Mouse (Mus musculus) frontal cortex, postnatal 36 days (tissue): ENCODE data around the gene Dld.

Experiments used
- DNase-seq, 2 experiments: peaks; one replicate each; pipeline ENCODE4 v3.0.0; 2022; ENCODE audit warnings: low spot score in 2 of 2

The Dld gene

DNA sequence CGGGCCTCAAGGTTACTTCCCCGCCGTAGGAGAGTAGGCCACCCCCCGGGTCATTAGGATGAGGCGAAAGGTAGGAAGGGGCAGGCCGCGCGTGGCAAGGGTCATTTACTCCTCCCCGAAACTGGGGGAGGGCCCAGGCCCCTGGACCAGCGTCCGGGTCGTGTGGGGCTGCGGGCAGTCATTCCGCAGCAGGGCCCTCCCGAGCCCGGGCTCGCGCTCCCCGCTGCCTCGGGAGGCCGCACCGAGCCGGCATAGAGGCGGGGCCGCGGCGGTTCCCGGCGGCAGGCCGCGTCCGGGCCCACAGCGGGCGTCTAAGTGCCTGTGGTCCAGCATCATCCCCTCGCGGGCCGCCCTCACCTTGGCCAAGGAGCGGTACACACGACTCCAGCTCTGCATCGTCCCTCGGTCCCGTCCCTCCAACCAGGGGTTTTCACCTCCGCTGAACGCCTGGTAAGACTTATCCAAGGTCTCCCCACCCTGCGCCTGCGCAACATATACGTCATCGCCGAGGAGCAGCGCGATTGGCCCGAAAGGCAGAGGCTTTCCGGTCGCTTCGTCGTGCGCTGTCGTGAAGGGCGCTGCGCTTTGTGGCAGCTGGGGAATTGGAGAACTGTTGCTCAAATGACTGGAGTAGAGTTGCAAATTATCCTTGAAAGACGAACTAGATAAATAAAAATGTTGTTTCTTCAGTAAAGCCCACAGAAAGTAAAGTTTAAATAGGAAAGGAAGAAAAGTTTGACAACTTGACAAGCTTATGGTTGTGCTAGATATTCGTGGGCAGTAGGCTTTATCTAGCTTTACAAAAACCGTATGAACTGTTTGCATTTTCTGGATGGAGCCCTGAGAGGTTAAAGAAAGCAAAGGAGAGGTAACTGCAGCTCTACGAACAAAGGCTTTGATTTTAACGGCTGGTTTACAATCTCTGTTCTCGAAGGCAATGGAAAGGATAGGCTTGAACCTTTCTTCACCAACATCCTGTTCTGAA, at the start of gene Dld:
Gene Dld (minus strand): TSS at position 510 of the 985 bp plus-strand sequence.
- peak; percentile 96 for DNase-seq

DNA sequence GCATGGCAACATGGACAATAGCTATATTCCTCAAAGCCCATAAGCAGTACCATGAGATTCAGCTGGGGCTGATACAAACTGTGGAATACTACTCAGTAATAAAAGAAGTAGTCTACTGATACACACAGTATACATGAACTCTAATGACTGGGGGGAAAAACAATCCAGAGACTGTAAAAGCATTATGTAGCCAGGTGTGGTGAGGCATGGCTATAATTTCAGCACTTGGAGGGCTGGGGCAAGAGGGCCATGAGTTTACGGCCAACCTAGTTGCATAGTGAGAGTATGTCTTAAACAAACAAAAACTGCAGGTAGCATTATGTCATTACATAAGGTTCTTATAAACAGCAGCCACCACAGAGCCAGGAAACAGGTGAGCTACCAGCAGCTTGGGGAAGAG, 49.6 kb upstream of the Dld start:
- no peak for DNase-seq

DNA sequence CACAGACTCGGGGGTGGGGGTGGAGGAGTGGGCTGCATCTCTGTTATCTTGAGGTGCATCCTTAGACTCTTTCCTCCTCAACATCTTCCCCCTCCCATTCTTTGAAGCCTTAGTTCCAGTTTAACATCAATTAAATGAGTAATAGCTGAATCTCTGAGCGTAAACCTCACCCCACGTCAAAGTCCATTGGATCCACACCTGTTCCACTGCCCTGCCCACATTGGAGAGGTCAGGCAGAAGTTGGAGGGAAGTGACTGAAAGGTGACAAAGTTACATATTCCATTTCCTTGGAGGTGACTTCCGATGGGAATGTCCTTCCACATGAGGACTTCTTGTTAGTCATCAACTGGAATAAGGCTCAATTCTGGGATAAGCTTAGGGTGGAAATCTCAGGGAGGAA, 46.5 kb upstream of the Dld start:
- no peak for DNase-seq

DNA sequence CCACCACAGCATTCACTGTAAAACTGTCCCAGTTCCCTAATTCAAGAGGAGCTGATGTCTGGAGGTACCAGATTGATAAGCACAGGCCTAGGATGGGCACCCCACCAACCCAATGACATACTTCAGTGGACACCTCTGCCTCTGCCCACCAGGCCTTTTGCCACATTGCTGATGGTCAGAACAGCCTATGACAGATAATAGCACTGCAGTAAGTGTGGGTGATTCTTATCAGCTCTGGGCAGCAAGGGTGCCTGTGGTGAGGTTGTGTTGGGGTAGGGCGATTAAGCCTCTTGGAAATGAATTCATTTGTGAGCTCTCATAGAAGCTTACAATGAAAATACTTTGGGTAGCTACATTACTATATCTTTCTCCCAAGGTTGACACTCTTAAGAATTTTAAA, 44.6 kb upstream of the Dld start:
- no peak for DNase-seq

DNA sequence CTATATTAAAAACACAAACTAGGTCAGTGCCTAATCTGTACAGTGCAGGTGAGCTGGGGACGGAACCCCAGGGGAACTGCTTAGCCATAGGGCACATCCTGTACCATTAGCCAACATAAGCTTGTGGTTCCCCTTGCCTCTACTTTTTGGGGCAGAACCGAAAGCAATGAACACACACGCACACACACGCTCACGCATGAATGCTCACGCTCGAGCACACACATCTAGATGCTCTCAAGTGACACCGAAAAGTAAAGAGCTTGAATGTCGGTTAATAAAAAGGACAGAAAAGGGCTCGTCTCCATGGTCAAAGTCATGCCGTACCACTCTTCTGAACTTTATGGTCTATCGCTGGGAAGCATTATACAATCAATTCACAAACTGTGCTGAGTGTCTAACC, 40.4 kb upstream of the Dld start:
- DNase-seq = no peak

DNA sequence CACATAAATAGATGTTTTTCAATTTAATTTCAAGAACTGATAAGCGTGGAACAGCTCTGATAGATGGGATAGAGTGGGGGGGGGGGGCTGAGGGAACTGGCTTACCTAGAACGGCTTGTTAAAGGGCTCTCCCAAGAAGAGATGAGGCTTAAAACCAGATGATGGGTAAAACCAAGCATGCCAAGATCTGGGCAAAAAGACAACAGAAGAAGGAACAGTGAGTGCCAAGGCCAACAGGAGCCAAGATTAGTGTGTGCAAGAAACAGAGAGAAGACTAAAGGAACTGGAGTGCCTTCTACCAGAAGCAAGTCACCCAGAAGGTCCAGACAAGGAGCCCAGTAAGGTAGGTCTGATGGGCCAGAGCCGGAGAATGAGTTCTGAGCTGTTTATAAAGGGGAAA, 39.3 kb upstream of the Dld start, which contains the start of gene Slc26a3:
Gene Slc26a3 (plus strand): TSS at position 301 of the 400 bp plus-strand sequence.
- no peak for DNase-seq

DNA sequence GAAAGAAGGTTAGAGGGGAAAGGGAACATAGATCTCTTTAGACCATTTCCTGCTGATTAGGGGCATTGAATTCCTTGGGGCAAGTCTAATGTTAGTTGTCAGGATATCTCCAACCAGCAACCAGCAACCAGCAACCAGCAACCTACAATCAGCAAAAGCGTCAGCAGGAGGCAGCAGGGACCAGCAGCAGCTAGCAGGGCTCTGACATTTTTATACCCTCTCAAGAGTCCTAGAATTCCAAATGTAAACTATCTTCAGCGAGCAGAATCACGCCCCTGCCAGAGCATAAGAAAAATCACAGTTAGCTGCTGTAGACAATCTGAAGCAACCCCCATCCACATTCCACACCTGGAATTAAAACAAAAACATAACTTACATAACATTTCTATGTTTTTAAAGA, 36.0 kb upstream of the Dld start:
- no peak for DNase-seq

DNA sequence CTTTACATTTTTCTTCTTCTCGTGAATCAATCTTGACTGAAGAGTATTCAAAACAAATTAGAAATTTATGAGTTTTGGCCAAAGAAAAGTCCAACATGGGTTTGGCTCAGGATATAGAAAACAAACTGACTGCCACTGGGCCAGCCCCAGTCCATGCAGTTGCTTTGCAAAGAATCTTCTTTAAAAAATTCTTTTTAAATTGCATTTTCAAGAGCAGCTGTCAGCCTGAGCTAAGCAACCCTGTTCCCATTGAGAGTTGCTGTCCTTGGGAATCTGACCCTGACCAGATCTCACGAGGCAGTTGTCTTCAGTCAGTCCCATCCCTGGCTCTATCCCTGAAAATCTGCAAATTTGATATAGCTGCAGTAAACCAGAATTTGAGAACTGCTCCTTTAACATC, 31.2 kb upstream of the Dld start:
- DNase-seq = no peak

DNA sequence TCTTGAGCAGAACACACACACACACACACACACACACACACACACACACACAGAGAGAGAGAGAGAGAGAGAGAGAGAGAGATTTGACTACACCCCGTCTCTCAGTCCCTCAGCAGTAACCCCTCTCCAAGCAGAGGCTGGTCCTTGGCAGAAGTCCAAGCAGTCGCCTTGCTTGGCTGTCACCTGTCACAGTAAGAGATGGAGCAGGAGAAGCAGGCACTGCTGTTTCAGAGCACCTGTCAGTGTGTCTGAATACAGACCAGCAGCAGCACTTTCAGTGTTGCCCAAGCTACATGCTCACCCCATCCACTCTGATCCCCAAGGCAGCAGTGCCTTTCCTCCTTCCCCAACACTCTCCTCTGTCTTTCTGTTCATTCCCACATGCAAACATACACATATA, 29.6 kb upstream of the Dld start:
- peak in 1 of 2 experiments; percentile 7 for DNase-seq

DNA sequence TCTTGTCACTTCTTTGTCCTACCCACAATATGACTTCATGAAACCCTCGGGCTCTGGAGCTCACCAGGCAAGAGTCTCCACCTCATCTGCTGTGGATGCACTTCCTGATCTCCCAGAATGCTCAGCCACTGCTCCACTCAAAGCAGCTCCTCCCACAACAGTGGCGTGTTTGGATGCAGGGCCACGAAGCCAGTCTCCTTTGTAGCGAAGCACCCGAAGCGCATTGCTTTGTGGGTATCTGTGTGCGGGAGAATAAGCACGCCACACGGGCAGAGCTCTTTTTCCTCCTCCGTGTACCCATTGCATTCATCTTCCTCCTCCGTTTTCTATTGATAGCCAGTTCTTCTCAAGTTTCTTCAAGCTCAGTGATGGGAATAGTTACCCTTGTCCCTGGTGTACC, 26.0 kb upstream of the Dld start:
- DNase-seq = no peak

DNA sequence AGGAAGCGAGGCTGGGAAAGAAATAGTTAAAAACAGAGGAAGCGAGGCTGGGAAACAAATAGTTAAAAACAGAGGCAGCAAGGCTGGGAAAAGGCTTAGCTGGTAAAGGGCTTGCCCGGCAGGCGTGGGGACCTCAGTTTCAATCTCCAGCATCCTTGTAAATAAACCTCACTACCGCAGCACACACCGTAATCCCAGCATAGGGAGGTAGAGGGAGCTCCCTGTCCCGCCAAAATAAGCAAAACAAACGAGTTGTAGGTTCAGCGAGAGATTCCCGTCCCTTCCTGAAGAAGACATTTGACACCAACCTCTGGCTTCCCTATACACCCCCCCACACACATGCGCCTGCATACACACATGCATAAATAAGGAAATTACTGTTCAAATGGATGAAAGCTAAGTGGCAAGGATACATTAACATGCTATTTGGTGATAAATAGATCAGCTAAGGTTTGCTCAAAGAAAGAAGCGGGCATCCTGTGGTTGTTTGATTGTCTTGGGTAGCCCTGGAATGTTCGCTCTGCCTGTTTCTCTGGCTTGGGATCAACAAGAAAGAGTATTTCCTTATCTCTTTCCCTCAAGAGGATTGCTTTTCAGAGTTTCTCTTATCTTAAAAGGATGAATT, 25.2 kb upstream of the Dld start:
- DNase-seq = peak; percentile 5 to 6

DNA sequence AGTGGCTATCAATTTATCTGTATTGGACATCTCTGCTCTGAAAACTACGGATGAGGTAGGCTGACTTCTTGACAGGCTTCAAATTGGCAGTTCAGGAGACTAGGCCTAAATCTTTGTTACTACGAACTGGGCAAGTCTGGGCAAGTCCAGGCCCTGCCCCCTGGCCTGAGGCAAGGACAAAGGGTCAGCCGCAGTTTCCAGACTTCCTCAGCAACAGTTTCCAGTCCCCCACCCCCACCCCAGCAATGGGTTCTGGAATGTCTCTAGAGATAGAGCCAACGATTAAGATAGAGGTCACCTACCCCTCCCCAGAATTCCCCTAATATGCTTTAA, 24.0 kb upstream of the Dld start:
- DNase-seq = no peak

DNA sequence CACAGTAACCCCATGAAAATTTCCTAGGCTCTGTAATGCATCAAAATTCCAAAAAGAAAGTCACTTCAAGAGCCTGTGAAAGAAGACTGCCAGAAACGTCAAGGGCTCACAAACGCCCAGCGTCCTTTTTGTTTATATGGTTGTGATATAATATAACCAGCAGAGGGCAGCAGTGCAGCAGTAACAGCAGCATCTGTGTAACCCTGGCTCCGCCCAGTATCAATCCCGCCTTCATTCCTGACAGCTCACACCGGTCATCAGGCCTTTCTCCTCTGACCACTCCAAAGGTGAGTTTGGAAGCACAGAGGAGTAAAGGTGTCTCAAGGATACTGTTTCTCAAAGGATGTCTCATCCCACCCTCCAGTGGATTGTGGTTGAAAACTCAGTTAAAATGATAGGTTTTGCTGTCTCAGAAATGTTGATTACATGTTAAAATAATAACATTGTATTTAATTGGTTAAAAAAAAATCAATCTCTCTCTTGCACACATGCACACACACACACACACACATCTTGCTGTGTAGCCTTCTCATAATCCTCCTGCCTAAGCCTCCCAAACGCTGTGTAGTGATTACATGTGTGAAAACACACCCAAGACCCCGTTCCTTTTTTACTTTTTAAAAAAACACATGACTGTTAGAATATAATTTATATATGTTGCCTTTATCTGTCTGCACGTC, 23.5 kb upstream of the Dld start:
- DNase-seq = peak; percentile 55 to 74

DNA sequence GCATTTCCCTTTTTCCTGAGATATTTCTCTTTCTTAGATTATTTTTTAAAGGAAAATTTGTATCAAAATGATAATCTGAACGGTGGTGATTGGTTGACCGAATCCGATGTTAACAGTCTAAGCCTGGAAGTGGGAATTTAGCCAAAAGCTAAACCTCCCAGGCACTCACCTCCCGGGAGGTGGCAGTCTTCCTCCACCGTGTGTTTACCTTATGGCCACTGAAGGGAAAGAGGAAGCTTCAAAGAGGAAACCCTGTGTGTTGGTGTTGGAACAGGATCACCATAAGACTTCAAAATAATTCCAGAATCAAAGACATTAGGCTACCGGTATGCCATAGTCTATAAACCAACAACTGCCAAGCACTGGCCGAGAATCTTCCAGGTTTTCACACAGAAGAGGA, 18.4 kb upstream of the Dld start:
- DNase-seq = no peak

DNA sequence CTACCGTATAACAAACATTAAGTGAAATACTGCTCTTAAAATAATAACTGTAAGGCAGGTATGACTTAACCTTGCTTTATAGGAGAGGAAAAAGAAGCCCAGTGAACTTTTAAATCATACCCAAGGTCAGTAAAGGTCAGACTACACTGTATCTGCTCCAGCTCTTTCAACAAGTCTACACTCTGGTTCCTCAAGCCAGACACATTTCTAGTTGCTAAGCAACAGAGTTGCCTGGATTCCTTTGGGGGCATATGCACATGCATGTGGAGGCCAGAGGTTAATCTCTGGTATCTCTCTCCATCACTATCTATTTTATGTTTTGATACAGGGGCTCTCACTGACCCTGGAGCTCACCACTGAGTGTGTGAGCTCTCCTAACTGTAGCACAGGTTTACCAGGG, 17.9 kb upstream of the Dld start:
- no peak for DNase-seq

DNA sequence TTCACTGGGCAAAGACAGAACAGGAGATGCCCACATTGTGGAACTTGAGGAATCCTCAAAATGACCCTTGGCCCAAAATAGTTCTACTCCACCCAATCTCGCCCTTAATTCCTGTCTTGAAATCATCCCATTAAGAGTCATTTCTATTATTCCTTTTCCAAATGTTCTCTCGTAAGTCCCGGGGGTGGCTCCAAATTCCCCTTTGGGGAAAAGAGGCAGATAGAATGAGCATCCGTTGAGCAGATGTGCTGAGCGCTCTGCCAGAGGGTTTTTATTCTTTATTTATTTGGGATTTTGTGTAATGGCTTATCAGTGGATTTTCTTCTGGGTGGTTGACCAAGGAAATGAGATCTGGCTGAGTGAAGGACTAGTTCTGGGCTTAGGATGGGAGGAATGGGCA, 16.5 kb upstream of the Dld start:
- DNase-seq = no peak

DNA sequence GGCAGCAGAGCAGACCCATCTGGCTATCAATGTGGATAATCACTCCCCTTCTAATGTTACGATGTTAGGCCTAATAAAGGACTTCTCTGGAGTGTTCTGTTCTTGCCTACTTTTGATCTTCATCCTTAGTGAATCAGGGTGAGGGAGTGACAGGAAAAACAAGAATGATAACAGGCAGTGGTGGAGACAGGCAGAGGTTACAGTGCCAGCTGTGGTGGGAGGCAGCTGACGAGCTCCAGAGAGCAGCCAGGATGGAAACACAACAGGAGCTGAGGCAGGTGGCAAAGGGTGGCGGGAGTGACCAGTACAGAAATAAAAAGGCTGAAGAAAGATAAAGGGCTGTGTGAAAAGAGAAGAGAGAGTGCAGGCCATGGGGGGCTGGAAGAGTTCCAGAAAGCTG, 15.2 kb upstream of the Dld start:
- DNase-seq = no peak

DNA sequence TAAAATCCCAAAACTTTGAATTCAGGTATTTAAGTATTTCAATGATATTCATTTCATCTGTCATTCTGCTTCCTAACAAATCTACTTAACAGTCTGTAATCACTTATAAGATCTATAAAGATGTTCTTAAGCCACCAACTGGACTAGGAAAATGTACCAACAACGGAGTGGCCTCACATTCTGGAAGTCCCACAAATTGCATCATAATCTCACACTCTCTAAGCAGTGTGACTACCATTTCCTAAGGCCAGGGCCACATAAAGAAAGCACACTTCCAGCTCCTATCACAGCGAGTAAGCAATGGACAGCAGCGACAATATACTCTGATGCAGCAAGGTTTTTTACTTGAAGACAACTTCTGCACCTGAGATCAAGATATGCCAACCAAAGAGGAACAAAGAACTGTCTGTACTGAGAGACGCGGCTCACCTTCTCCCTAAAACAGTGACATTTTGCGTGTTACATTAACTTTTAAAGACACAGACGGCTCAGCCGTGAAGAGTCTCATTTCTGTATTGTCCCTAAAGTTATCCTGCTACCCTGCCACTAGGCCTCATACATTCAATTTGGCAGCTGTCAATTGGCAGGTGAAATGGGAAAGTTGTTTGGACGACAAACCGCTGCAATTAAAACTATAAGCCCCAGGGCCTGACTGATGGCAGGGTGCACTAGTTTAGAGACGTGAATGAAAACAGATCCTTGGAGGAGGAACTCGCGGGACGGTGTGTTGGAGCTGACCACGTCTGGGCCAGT, 886 bp downstream of the Dld start:
- no peak for DNase-seq

DNA sequence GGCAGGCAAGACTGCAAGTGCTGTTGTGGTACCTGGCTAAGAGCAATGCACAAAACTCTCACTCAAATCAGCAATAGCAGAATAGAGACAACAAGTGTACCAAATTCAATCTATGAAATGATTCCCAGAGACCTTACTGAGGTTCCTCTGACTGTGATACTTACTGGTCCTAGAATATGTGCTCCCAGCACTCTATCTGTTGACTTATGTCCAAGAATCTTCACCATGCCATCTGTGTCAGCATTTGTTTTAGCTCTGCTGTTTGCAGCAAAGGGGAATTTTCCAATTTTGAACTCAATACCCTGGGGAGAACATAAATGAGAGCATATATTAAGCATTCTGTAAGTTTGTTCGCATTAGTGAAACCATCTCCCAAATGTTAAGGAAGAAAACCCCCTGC, 18.0 kb downstream of the Dld start:
- no peak for DNase-seq

DNA sequence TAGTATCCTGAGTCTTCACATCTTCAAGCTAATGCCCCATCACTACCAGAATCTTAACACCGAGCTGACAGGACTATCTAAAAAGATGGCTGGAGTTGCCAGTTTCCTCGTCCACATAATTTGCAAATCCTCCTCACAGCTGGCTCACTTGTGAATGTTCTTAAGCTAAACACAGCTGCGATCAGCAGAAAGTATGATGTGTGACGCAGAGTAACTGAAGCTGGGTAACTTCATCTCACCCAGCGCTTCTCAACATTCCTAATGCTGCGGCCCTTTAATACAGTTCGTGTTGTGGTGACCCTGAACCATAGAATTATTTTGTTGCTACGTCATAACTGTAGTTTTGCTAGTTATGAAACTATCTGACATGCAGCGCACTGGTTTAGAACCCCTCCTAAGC, 24.1 kb downstream of the Dld start:
- no peak for DNase-seq

DNA sequence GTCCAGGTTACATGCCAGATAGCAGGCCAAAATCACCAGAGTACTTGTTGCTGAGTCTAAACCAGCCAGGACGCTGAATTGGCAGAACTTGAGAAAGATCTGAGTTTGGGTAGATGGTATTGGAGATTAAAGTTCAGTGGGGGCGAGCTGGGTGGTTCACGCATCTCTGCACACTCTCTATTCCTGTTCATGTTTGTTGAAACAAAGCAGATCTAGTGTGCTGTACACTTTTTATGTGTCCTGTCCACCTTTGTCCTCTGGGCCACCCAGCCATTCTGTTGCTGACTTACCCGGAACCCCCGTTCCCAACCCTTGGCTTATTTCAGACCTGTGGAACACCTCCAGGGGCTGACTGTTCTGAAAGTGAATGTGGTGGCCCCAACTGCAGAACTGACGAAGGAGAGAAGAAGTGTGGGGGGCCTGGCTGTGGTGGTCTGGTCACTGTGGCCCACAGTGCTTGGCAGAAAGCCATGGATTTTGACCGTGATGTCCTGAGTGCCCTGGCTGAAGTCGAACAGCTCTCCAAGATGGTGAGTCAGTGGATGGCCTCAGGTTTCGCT, 28.0 kb downstream of the Dld start:
- no peak for DNase-seq

DNA sequence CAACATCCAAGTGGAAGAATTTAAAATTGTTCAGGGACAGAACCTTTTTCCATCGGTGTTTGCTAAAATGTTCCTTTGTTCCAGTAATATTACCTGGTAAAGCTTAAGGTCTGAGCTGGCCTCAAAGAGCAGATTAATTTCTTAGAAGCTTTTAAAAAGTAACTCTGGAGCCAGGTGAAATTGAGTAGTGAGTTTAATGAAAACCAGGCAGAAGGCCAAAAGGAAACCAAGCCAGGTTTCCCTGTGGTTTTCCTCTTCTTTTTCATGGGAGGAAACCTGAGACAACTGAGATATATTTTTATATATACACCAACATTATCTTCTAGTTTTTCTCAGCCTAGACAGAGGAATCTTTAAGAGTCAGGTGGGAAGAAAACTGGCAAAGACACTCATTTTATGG, 29.7 kb downstream of the Dld start:
- no peak for DNase-seq
